Mouse (Mus musculus) heart, postnatal 36 days (tissue): Measurements from ENCODE around the gene 4930502E18Rik. TPM values are rescaled to one million over a fixed set of nuclear protein-coding genes. Genes with fewer than 3 reads are reported as not detected.
"Not testable (repeated sequence)": the region's sequence is repeated elsewhere in the genome, so short reads cannot be mapped to it uniquely, and the experiment has no call there.

Experiments
- DNase-seq, 2 experiments: peaks; one replicate each; pipeline ENCODE4 v3.0.0; 2021 to 2022
- intact Hi-C: fragments of 180-260 bp; cut with DNase I; formaldehyde crosslinking; loops from one replicate; pipeline ENCODE4 v1.15.1; 2025
- total RNA-seq, 2 experiments: library from RNA; stranded (reverse); gene quantifications; 2 replicates each; pipeline ENCODE4 v1.2.3; 2021

4930502E18Rik gene
- not detected for total RNA-seq

- intact Hi-C loops: no loop called here
- no peak for DNase-seq
Measured at GRCm38 (mm10) chrX:53724596-53724995, at the start of gene 4930502E18Rik. Gene 4930502E18Rik (plus strand): TSS chrX:53724826.

DNA sequence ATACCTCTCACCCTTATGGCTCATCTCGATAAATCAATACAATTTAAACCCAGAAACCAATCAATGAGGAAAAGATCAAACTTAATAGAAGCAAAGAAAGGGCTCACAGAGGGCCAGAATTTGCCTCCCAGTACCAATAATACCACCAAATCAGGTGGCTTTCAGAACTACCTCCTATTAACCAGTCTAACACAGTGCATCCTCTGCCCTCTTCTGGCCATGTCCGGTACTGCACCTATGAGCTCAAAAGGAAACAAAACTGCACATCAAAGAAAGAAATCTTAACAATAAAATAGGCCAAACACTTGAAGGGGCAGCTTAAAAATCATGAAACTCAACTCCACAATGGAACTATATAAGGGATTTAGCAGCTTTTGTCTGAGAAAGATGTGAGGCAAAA lies 47.7 kb upstream of the 4930502E18Rik start:
- peak; percentile 65 to 82 for DNase-seq
- intact Hi-C loops: not testable (repeated sequence)

GRCm38 (mm10) chrX:53682650-53683049 lies 42.0 kb upstream of the 4930502E18Rik start:
- intact Hi-C loops: not testable (repeated sequence)

DNA sequence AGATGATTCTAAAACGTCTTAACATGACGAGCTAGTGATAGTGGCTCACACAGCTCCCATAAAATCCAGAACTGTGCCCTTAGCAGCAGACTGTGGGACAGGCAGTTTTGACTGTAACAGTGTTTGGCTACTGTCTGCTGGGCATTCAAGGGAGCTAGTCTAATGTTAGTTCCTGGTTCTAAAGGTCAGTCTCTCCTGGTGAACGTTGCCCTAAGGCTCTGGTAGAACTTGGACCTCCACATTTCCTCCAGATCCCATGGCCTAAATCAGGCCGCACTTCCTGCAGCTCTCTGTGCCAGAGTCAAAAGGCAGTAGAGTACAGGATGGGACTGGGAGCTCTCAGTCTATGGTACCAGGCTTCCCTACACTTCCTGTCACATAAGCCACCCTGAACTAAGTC lies 40.0 kb upstream of the 4930502E18Rik start:
- DNase-seq, intact Hi-C loops: not testable (repeated sequence)

More at GRCm38 (mm10) chrX:53682650-53683049, 42.0 kb upstream of the 4930502E18Rik start:
- not testable (repeated sequence) for DNase-seq

DNA sequence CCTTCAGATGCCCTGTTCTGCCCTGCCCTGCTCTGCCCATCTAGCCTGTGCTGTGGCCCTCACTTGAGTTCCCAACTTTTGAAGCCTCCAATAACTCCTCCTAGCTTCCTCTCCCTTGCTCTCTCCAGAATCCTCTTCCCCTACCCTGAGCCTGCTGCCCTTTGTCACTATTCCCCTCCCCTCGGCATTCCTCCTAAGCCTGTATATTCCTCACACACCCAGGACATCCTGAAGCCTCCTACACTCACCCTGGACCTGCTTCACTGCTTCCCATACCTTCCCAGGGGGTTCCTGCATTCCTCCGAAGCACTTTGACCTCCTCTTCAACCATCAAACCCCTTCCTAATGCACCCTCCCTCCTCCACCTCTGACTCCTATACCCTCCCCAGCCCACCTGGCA lies 32.6 kb upstream of the 4930502E18Rik start:
- DNase-seq: no peak
- intact Hi-C loops: no loop called here

GRCm38 (mm10) chrX:53693141-53693540 lies 31.5 kb upstream of the 4930502E18Rik start:
- DNase-seq: no peak
- intact Hi-C loops: no loop called here

- intact Hi-C loops: no loop called here
- DNase-seq: no peak
Measured at GRCm38 (mm10) chrX:53694008-53694777, 30.4 kb upstream of the 4930502E18Rik start.

- intact Hi-C loops: no loop called here
- no peak for DNase-seq
Measured at GRCm38 (mm10) chrX:53699225-53699624, 25.4 kb upstream of the 4930502E18Rik start.

DNA sequence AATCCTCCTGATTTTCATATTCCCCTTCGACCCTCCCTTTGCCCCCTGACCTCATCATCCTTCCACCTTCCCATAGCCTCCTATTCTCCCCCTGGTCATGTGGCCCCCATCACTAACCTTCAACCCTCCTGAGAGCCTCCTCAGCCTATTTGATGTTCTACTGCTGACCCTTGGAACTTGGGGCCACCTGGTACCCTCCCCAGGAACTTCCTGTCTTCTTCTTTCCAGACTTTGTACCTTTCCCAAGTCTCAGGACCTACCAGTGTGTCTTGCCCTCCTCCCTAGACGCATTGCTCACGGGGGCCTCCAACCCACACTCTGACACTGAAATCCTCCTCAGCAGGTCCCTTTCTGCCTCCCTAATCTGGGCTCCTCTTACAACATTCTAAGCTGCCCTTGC lies 22.0 kb upstream of the 4930502E18Rik start:
- intact Hi-C loops: no loop called here
- DNase-seq: no peak

GRCm38 (mm10) chrX:53715942-53716322 lies 8.7 kb upstream of the 4930502E18Rik start:
- intact Hi-C loops: no loop called here

DNA sequence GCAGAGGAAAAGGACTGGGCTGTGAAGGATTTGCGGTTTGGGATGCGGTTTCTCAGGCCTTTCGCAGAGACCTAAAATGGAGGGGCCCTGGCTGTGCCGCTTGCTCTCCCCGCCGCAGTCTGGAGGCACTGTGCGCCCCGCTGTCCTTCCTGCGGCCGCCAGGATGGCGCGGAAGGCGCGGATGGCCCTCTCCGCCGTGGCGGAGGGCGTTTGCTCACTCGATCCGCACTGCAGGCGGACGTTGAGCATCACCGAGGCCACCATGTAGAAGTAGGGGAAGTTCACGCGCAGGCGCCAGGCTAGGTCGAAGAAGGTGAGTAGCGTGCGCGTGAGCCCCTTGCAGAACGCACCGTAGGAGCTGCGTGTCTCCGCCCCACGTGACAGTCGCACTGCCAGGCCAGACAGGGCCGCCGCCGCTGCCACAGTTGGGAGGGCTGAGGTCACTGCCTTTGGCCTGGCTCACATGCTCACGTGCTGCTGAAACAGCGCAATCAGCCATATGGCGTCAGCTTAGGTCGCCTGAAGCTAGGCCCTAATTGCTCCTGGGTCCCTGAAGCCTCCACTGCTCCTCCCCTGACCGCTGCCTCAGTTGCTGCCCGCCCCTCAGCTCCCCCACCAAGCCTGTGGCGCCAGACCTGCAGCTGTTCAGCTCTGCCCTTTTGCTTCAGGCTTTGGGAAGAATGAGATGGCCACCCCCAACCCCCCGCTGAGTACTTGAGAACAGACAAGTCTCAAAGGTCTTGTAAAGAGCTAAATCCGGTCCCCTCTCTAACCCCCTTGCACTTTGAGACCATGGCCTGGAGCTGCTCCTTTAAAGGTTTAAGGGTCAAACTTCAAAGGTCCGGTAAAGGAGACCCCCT lies 8.1 kb upstream of the 4930502E18Rik start:
- intact Hi-C loops: no loop called here
- DNase-seq: peak; percentile 14 to 19

More at GRCm38 (mm10) chrX:53715942-53716322, 8.7 kb upstream of the 4930502E18Rik start:
- no peak for DNase-seq

DNA sequence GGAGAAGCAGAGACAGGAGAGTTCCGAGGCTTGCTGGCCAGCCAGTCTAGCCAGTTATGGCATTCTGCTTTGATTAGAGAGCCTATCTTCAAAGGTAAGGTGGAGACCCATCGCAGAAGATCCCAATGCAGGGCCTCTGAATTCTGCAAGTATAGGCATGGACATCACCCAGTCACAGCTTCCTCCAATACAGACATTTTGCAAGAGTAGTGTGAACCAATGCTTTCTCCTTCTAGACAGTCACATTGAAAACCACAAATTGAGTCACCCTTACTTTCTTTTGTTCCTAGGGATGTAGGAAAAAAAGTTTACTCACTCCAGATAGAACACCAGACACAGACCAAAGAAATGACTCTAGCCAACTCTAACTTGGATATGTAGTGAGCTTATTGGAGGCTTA lies 4.3 kb downstream of the 4930502E18Rik start:
- DNase-seq: no peak
- intact Hi-C loops: no loop called here

GRCm38 (mm10) chrX:53752851-53753250 lies 28.2 kb downstream of the 4930502E18Rik start:
- intact Hi-C loops: no loop called here

GRCm38 (mm10) chrX:53757736-53758135 lies 33.1 kb downstream of the 4930502E18Rik start, which contains the start of gene 1700013H16Rik:
Gene 1700013H16Rik (minus strand): TSS chrX:53757831.
- intact Hi-C loops: no loop called here
- DNase-seq: no peak

More at GRCm38 (mm10) chrX:53752851-53753250, 28.2 kb downstream of the 4930502E18Rik start:
- no peak for DNase-seq

DNA sequence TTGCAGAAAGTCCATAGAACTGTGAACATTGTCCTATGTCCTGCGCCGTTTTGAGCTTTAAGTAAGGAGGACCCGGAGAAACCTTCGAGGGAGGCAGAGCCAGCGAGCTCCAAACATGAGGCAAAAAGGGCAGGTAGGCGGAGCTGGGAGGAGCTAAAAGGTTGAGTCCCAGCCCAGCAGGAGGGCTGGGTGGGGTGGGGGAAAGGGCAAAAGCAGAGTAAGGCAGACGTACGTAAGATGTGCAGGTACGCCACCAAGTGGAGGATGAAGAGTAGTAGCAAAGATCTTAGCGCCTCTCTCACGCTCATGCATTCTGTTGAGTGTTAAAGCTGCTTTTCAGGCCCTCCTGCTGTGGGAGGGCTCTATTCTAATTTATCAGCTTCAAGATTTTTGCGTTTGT lies 51.6 kb downstream of the 4930502E18Rik start, which contains the start of gene Zfp36l3:
TSS of gene Zfp36l3 (minus strand) at position 119 of the 400 bp plus-strand sequence.
- DNase-seq: no peak
- intact Hi-C loops: no loop called here

Other genes with a start within 250 kb of the 4930502E18Rik start
- 10 to 100 TPM; 19.6 to 22.3 TPM for gene Rtl8c, start 116.8 kb upstream of the 4930502E18Rik start, total RNA-seq
- gene Gm14597, start 115.8 kb upstream of the 4930502E18Rik start, total RNA-seq: not detected
- 100 to 1,000 TPM; 138 to 140 TPM for gene Rtl8a, start 81.1 kb upstream of the 4930502E18Rik start, total RNA-seq
- gene Rtl8b, start 54.4 kb upstream of the 4930502E18Rik start, total RNA-seq: 10 to 100 TPM; 82.1 to 97.6 TPM
- not detected for gene 1700013H16Rik, start 33.0 kb downstream of the 4930502E18Rik start, total RNA-seq
- not detected for gene Zfp36l3, start 51.6 kb downstream of the 4930502E18Rik start, total RNA-seq
- 1 to 10 TPM; 1.4 to 2.0 TPM for gene Xlr, start 72.9 kb downstream of the 4930502E18Rik start, total RNA-seq